Mouse (Mus musculus) Patski (cell line): ENCODE results near the gene Bcdin3d. TPM values are rescaled to one million over a fixed set of nuclear protein-coding genes. Genes with fewer than 3 reads are reported as not detected.

Experiments used
- ATAC-seq: fragments of 100-300 bp; one replicate; pipeline ENCODE4 v1.8.0; 2021
- CTCF ChIA-PET: fragments of 350-600 bp; sonication (Branson Sonifier 250); formaldehyde crosslinking; loops from one replicate; lab custom pipeline; 2022; ENCODE audit warnings: inconsistent platforms; lab: Charles Lee
- POLR2A ChIA-PET: fragments of 350-600 bp; sonication (Branson Sonifier 250); formaldehyde crosslinking; loops from one replicate; lab custom pipeline; 2022; ENCODE audit warnings: antibody characterized with exemption, inconsistent platforms; lab: Charles Lee
- DNase-seq: peaks from one replicate; pipeline ENCODE4 v3.0.0-alpha.2; 2011; ENCODE audit warnings: low read depth, low spot score
- H3K27me3 ChIP-seq: fragments of 371-371 bp; one replicate; pipeline ENCODE4 v1.5.1; 2021
- CTCF ChIP-seq: fragments of 100-300 bp; IDR thresholded peaks from one replicate; pipeline ENCODE4 v1.5.1; 2021
- in situ Hi-C: fragments of 300-500 bp; cut with MboI; formaldehyde crosslinking; loops from 3 replicates; pipeline ENCODE4 v1.11.1; 2018; ENCODE audit warnings: low pct_unique_long_range_greater_than_20kb, mixed read lengths
- polyA plus RNA-seq: library from polyadenylated mRNA; unstranded; gene quantifications from one replicate; pipeline ENCODE4 v1.2.3, GENCODE M21; 2021

The Bcdin3d gene
- polyA plus RNA-seq, 1 experiment from 2014 or later, result 9.3 TPM

DNA sequence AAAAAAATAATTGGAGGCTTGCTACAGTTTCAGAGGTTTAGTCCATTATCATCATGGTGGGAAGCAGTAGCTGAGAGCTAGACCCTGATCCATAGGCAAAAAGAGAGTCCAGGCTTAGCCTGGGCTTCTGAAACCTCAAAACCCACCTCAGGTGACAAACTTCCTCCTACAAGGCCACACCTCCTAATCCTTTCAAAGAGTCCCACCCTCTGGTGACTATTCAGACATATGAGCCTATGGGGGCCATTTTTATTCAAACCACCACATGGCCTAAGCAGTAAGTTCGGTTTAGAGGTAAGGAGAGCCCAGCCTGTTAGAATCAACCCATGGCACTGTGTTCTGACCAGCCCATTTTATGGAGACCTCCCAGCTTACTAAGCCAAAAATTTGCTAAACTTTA is 1.3 kb upstream of the Bcdin3d start:
- in situ Hi-C loops, result loop anchor here (25.0 kb wide), 1 partner anchor 436 kb away; no protein-coding TSS in a partner anchor
- TF ChIP-seq CTCF, result no peak
- POLR2A ChIA-PET, result no interaction called here
- ATAC-seq, result no peak
- no peak for DNase-seq
- CTCF ChIA-PET, result interaction anchor here (1.4 kb wide), 1 partner anchor 59 kb away, joined by 7 read pairs; no protein-coding TSS in a partner anchor
- no peaks in the 10 kb centered on the region for H3K27me3 ChIP-seq

DNA sequence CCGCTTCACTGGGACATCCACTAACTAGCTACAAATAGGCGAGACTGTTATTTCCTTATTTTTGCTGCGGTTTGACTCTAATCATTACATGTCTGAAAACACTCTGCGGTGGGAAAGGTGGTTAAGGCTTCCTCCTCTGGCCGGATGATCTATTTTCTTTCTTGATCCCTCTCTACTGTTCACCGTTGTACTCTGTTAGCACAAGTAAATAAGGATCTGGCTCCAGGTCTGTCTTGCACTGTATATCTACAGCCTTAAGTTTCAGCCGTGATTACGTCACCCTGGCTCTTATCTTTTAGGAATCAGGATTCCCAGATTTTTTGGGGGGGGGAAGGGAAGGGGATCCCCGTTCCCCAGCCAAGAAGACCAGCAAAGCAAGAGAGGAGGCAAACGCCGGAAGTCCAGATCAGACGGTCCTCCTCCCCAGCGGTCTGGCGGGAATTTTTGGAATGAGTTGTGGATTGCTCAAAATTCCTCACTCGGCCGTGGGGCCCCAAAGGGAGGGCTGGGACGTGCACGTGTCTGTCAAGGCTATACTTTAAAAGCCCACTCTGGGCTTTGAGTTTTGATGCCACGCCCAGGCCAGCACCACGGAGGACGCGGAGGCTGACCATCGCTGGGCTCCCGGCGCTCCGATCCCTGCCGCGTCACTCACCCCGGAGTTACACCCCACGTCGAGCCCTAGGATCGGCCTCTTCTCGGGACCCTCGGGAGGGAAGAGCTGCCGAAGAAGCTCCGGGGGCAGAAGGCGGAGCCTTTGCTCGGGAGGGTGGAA is 542 bp downstream of the Bcdin3d start:
- ChIA-PET CTCF (interaction anchor here (1.2 to 1.7 kb wide), 2 partner anchors 37 to 58 kb away, joined by 4 to 12 read pairs; no protein-coding TSS in a partner anchor), POLR2A (interaction anchor here (1.2 kb wide), 1 partner anchor 10 kb away, joined by 3 read pairs; no protein-coding TSS in a partner anchor)
- ATAC-seq, result peak; percentile 38
- no peak for TF ChIP-seq CTCF
- H3K27me3 ChIP-seq, result no peaks in the 10 kb centered on the region
- peak; percentile 27 for DNase-seq
- in situ Hi-C loops, result no loop called here

DNA sequence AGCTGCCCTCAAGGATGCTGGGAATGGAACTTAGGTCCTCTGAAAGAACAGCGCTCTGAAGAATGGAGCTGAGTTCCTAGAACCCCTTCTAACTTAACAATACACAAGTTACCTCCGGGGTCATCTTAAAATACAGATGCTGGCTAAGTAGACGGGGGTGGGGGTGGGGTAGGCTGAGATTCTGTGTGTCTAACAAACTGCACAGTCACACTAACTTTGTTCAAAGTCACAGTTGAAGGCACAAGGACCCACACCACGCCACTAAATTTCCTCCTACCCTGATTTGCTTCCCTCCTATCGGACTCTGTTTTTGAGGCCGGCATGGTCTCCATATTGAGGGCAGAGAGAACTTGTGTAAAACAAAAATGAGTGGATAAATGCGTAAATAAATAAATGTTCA is 1.6 kb downstream of the Bcdin3d start:
- no peaks in the 10 kb centered on the region for H3K27me3 ChIP-seq
- ChIA-PET POLR2A (interaction anchor here (0.6 kb wide), 1 partner anchor 22 kb away, joined by 3 read pairs; no protein-coding TSS in a partner anchor), CTCF (interaction anchor here (1.2 to 1.7 kb wide), 2 partner anchors 36 to 57 kb away, joined by 4 to 12 read pairs; no protein-coding TSS in a partner anchor)
- in situ Hi-C loops, result no loop called here
- TF ChIP-seq CTCF, result no peak
- ATAC-seq (no peak), DNase-seq (no peak)

DNA sequence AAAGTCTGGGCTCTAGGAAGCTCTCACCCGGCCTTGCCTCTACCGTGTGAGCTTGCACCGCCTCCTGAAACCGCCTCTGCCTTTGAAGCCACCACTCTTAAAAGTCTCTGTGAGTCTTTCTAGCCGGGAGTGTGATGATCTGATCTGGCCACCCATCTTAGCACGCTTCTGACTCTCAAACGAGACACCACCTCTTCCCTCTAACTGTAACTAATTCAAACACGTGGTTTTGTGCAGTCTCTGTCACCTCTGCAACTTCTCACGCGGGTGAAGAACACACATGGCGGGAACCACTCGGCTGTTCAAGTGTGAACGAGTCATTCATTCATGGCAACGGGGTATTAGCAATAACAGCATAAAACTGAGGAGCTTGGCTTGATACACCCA is 2.9 kb downstream of the Bcdin3d start:
- POLR2A ChIA-PET, result interaction anchor here (0.6 to 1.2 kb wide), 3 partner anchors 39 to 68 kb away, joined by 3 to 4 read pairs (median 4); no protein-coding TSS in a partner anchor

DNA sequence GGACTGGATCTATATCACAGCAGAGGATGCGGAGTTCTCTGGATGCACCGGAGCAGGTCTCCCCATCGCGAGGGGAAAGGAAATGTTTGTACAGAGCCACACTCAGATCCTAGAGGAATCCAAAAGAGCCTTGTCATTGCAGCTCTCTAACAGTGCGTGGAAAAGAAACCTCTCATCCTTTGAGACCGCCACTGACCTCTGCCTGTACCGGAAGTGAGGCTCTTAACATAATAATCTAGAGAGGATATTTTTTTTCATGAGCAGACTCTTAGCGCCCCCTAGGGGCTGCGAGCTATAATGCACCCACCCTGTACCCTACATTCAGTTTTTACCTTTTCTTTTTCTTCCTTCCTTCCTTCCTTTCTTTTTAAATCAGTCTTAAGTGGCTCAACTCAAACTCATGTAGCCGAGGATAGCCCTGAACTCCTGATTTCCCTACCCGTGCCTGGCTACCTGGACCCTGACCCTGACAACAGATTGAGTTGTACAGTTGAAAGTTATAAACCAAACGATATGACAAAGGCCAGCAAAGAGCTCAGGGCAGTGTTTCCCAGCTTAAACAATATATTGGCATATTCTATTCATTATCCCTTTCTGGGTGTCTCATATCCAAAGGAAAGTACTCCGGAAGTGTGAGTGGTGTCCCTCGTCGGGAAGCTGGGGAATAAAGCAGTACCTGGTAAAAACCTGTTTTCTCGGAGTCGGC is 3.4 kb downstream of the Bcdin3d start:
- in situ Hi-C loops, result no loop called here

More for the DNA sequence above, 2.9 kb downstream of the Bcdin3d start:
- no peak for TF ChIP-seq CTCF
- ATAC-seq (no peak), DNase-seq (no peak)
- in situ Hi-C loops, result no loop called here
- CTCF ChIA-PET, result interaction anchor here (0.6 to 3.3 kb wide), 7 partner anchors 49 to 164 kb away, joined by 3 to 64 read pairs (median 3); no protein-coding TSS in a partner anchor
- H3K27me3 ChIP-seq, result no peaks in the 10 kb centered on the region

DNA sequence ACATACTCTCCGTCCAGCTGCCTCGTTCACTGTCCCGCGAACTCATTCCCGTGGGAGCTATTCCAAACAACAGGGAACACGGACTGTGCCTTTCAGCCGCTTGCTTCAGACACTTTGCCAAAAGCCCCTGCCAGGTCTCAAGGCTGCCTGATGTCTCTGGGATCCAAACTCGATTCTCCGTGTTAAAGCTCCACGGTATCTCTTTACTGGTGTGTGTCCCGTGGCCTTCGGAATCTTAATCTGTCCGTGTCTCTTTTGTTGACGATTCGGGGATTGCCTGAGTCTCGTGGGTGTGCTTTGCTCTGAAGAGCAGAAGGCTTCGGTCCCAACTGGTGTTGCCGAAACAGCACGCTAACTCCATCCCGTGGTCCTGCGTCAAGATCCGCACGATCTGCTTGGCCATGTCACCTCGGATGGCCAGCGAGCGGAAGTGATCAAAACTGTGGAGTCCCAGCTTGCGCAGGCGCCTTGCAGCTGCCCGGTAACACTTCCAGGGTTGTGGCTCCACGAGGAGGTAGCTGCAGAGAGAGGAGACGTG is 4.2 kb downstream of the Bcdin3d start:
- no peak for TF ChIP-seq CTCF
- in situ Hi-C loops, result no loop called here
- DNase-seq, result no peak
- CTCF ChIA-PET, result interaction anchor here (0.6 to 3.3 kb wide), 11 partner anchors 12 to 154 kb away, joined by 3 to 64 read pairs (median 4); no protein-coding TSS in a partner anchor
- POLR2A ChIA-PET, result interaction anchor here (1.2 kb wide), 1 partner anchor 54 kb away, joined by 4 read pairs; no protein-coding TSS in a partner anchor
- ATAC-seq, result no peak
- no peaks in the 10 kb centered on the region for H3K27me3 ChIP-seq

More for the DNA sequence above, 3.4 kb downstream of the Bcdin3d start:
- peak; percentile 93 for TF ChIP-seq CTCF
- CTCF ChIA-PET, result interaction anchor here (0.6 to 3.3 kb wide), 11 partner anchors 13 to 165 kb away, joined by 3 to 64 read pairs (median 3); no protein-coding TSS in a partner anchor
- DNase-seq (peak; percentile 12), ATAC-seq (no peak)
- H3K27me3 ChIP-seq, result no peaks in the 10 kb centered on the region
- POLR2A ChIA-PET, result interaction anchor here (0.6 to 1.2 kb wide), 3 partner anchors 38 to 67 kb away, joined by 3 to 4 read pairs (median 4); no protein-coding TSS in a partner anchor

DNA sequence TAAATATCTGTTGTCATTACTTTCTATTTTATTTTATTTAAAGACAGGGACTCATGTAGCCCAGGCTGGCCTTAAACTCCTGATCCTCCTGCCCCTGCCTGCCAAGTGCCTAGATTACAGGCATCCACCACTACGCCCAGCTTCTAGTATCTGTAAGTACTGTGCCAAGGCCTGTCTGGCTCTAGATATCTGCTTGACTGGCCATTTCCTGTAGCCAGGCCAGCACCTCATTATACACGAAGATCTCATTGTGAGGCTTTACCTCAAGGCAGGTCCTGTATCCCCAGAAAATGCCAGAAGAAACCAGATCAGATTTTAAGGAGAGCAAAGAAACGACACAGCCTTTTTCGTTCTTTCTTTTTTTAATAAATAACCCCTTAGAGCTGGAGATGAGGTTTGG is 4.8 kb downstream of the Bcdin3d start:
- POLR2A ChIA-PET, result interaction anchor here (1.1 kb wide), 1 partner anchor 40 kb away, joined by 3 read pairs; no protein-coding TSS in a partner anchor
- CTCF ChIA-PET, result interaction anchor here (0.8 to 3.3 kb wide), 6 partner anchors 11 to 126 kb away, joined by 3 to 64 read pairs (median 4); no protein-coding TSS in a partner anchor
- in situ Hi-C loops, result loop anchor here (5.0 kb wide), 2 partner anchors 47 to 157 kb away; no protein-coding TSS in a partner anchor

DNA sequence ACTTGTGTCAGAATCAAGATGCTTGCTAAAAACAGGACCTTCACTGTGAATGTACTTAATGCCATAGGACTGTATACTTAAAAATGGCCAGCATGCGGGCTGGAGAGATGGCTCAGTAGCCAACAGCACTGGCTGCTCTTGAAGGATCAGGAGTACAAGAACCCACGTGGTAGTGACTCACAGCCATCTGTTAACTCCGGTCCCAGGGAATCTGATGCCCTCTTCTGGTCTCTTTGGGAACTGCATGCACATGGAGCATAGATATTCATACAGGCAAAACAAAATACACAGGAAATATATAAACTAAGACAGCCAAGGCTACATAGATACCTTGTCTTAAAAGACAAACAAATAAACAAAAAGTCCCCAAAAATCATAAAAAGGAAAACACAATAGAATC is 5.5 kb downstream of the Bcdin3d start:
- peak; percentile 48 for DNase-seq
- ATAC-seq, result no peak
- in situ Hi-C loops, result loop anchor here (5.0 kb wide), 2 partner anchors 47 to 157 kb away; no protein-coding TSS in a partner anchor
- POLR2A ChIA-PET, result interaction anchor here (1.1 kb wide), 1 partner anchor 39 kb away, joined by 3 read pairs; no protein-coding TSS in a partner anchor
- CTCF ChIA-PET, result interaction anchor here (1.0 to 3.3 kb wide), 5 partner anchors 11 to 59 kb away, joined by 3 to 64 read pairs (median 4); no protein-coding TSS in a partner anchor
- TF ChIP-seq CTCF, result peak; percentile 96
- H3K27me3 ChIP-seq, result no peaks in the 10 kb centered on the region

More for the DNA sequence above, 4.8 kb downstream of the Bcdin3d start:
- ATAC-seq, result no peak
- no peak for TF ChIP-seq CTCF
- no peaks in the 10 kb centered on the region for H3K27me3 ChIP-seq
- DNase-seq, result no peak

DNA sequence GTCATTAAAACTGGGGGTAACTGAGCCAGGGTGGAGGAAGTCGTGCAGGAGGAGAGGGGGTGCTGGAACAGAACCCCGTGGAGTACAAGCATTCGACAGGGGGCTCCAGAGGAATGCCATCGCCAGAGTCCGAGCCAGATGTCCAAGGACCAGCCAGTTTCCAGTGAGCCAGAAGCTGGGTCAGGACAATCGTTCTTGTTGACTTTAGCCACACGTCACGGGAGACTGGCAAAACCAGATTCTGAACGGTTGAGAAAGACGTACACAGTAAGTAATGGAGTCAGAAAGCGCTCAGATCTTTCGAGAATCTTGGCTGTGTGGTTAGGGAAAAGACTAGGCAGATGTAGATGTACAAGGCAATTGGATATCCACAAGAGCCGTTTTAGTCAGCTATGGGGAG is 11.3 kb downstream of the Bcdin3d start:
- H3K27me3 ChIP-seq, result no peaks in the 10 kb centered on the region
- DNase-seq (no peak), ATAC-seq (no peak)
- TF ChIP-seq CTCF, result no peak
- in situ Hi-C loops, result no loop called here
- POLR2A ChIA-PET, result no interaction called here
- CTCF ChIA-PET, result no interaction called here
